Mouse (Mus musculus): ENCODE results near the gene Il1a.

The Il1a gene

DNA sequence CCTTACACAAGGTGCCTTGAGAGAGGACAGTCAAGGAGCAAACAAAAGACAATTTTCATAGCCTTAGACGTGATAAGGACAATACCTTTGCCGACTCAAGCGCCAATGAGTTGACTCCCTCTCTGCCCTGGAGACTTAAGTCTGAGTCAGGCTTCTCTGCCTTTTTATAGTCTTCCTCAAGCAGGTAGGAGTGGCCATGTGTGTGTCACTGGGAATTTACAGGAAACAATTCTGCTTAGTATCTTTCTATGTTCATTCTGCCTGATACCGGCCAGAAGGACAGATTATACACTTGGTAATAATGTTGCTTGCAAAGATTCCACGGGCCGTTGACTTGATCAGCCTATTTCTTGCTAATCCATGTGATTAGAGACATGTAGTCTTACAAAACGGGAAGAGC is at the start of gene Il1a:
TSS of gene Il1a (minus strand) at position 137 of the 400 bp plus-strand sequence.
- DNase-seq (ENCODE audit: low read depth, low spot score), result no peak

GRCm38 (mm10) chr2:129338138-129338621 is 28.4 kb upstream of the Il1a start:
- peak; percentile 18 for DNase-seq (ENCODE audit: low read depth, low spot score)

DNA sequence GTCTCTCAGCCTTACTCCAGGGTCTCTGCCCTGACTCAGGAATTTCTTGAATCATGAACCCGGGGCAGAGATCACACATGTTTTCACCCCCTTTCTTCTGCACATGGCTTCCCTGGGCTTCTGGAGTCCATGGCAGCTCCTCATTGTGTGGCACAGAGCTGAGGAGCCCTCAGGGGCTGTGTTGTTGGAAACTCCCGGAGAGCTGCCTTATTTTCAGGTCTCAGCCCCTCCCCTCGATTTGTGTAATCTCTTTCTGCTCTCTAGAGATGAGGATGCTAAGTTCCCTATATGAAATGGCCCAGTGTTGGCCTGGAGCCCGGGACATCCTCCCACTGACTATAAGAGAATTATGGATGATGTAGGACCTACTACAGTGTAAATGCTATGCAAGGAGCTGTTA is 23.7 kb upstream of the Il1a start:
- DNase-seq (ENCODE audit: low read depth, low spot score), result no peak

DNA sequence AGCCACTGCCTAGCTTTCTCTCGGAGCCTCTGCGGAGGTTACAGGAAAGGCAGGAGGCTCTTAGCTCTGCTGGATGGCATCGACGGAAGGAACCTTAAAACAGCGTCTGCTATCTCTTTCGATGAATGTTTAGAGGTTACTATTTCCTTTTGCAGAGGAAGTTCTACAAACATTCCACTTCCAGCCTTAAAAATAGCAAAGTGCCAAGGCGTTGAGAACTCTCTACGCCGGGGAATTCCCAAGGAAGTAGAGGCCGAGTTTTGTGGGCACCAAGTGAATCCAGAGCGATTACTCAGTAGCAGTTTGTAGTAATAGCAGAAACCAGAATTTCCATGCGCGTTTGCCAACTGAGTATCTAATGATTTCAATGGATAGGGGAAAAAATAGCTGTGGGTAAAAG is 20.8 kb upstream of the Il1a start:
- DNase-seq (ENCODE audit: low read depth, low spot score), result no peak

- DNase-seq (ENCODE audit: low read depth, low spot score), result no peak
Observed at GRCm38 (mm10) chr2:129330024-129330423, 20.3 kb upstream of the Il1a start.

- DNase-seq (ENCODE audit: low read depth, low spot score), result no peak
Observed at GRCm38 (mm10) chr2:129328238-129328637, 18.5 kb upstream of the Il1a start.

DNA sequence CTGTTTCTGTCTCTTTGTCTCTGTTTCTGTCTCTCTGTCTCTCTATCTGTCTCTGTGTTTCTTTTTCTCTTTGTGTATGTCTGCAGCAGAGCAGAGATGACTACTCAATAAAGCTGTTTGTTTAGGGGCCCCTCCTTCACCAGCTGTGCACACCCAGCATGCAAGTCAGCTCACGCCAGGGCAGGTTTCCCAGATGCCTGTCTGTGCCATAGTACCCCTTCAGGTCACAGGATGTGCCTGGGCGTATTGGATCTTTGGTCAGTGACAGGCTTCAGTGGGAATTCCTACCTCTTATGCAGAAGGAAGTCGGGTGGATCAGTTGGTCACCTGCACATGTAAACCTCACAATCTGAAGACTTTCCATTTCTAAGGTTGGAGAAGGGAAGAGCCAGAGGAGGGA is 14.4 kb upstream of the Il1a start:
- DNase-seq (ENCODE audit: low read depth, low spot score), result no peak

DNA sequence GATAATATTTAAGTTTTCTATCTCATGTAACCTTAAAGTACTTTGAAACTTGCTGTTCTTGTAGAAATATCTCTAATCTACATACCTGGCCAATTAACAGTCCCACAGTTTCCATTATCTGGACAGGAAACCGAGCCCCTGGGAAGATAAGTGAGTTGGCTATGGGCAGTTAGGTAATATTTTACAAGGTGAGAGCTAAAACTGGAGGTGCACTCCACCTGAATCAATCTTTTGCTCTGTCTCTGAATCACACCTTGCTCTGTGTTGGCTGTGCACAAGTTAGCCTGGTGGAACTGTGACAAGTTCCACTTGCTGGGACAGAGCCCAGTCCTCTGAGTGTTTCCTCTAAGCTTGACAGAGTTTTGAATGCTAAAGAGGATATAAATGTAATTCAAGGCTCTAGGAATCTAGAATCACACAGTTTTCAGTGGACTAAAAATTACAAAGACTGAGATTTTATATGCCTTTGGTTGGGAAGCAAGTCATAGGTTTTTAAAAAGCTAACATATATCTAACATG is 12.4 kb upstream of the Il1a start:
- DNase-seq (ENCODE audit: low read depth, low spot score), result no peak

- no peak for DNase-seq (ENCODE audit: low read depth, low spot score)
Observed at GRCm38 (mm10) chr2:129320033-129320605, 10.3 kb upstream of the Il1a start.

GRCm38 (mm10) chr2:129315831-129316230 is 6.1 kb upstream of the Il1a start:
- DNase-seq (ENCODE audit: low read depth, low spot score), result no peak

DNA sequence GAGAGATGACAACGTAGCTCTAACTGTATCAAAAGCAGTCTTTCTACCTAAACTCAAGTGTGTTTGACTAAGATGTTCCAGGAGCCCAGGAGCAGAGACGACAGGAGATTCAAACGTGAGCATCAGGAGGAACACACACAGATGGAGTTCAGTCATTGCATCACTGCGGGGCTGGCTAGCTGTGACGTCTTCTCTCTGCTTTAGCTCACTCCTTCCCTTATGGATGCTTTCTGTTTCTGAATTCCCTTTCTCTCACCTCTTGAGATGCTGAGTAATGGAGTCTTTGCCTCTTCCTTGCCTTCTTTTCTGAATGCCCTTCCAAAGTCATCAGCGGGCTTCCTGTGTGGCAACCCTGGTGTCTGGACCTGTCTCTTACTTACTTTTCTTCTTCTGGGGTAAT is 5.1 kb upstream of the Il1a start:
- no peak for DNase-seq (ENCODE audit: low read depth, low spot score)

- DNase-seq (ENCODE audit: low read depth, low spot score), result no peak
Observed at GRCm38 (mm10) chr2:129313934-129314333, 4.2 kb upstream of the Il1a start.

GRCm38 (mm10) chr2:129306020-129306419 is 3.8 kb downstream of the Il1a start:
- no peak for DNase-seq (ENCODE audit: low read depth, low spot score)

GRCm38 (mm10) chr2:129297589-129297982 is 12.2 kb downstream of the Il1a start:
- DNase-seq (ENCODE audit: low read depth, low spot score), result no peak

- DNase-seq (ENCODE audit: low read depth, low spot score), result peak; percentile 98
Observed at GRCm38 (mm10) chr2:129296671-129297588, 12.8 kb downstream of the Il1a start, which contains the start of gene Ckap2l. TSS of gene Ckap2l (minus strand) at chr2:129297212.

DNA sequence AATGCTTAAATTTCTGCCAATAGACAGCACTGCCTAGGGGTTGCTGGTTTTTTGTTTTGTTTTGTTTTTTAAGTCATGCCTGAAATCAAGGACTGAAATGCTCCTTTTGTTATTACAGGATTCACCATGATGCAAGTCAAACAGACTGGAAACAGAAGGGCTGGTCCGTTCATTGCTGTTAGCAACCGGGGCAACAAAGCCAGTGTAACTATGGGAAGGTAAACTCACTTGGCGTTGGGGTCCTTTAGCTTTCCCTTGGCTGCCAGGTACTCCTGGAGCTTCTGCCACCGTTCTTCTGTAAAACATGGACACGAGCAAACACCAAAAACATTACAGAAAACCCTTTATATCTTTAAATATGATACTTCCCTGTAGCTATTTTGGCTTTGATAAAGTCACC is 13.7 kb downstream of the Il1a start:
- DNase-seq (ENCODE audit: low read depth, low spot score), result no peak

GRCm38 (mm10) chr2:129295075-129295474 is 14.7 kb downstream of the Il1a start:
- DNase-seq (ENCODE audit: low read depth, low spot score), result no peak

GRCm38 (mm10) chr2:129273823-129274222 is 35.9 kb downstream of the Il1a start:
- no peak for DNase-seq (ENCODE audit: low read depth, low spot score)

- DNase-seq (ENCODE audit: low read depth, low spot score), result no peak
Observed at GRCm38 (mm10) chr2:129270621-129271020, 39.2 kb downstream of the Il1a start.

DNA sequence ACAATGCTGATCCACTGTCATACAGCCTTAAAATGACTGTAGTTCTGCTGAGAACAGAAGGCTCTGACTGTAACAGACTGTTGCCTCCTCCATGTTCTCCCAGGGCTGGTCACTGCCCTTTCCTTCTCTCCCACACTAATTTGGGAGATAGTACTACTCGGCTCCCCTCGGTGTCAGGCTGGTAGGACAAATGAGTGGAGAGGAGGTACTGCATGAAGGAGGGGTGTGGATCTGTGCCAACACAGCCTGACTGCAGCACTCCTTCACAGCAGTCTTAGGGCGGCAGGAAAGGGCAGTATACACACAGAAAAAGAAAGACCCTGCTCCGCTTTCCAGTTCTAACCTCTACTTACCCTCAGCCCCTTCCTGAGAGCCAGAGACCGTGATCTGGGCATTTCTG is 39.8 kb downstream of the Il1a start:
- DNase-seq (ENCODE audit: low read depth, low spot score), result no peak

GRCm38 (mm10) chr2:129269161-129269643 is 40.6 kb downstream of the Il1a start:
- peak; percentile 79 for DNase-seq (ENCODE audit: low read depth, low spot score)

- no peak for DNase-seq (ENCODE audit: low read depth, low spot score)
Observed at GRCm38 (mm10) chr2:129267738-129268137, 42.0 kb downstream of the Il1a start.

Data from ZHBTc4 (cell line).